Mouse (Mus musculus): Measurements from ENCODE around the gene Fam19a4. TPM values are rescaled to one million over a fixed set of nuclear protein-coding genes. Genes with fewer than 3 reads are reported as not detected.

Gene Fam19a4
- polyA plus RNA-seq, 1 experiment = not detected

DNA sequence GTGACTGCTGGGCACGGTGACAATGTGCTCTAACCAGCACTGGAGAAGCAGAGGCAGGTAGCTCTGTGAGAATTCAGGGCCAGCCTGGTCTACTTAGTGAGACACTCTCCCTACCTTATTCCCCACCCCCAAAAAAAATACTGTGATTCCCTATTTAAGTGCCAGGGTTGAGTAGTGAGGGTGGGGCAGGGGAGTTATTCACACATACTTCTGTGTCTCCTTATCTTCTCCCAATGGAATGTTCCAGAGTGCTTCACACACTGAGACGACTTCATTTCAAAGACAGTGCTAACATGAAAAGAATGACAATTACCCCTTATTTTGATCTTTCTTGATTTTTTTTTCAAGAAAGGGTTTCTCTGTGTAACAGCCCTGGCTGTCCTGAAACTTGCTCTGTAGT, 40.9 kb downstream of the Fam19a4 start:
- H3K36me3 ChIP-seq (ENCODE audit: control insufficient read depth, insufficient read depth) = no peaks in the 10 kb centered on the region
- H3K27me3 ChIP-seq (ENCODE audit: control insufficient read depth, insufficient read depth, insufficient read length) = no peaks in the 10 kb centered on the region
- H3K79me2 ChIP-seq (ENCODE audit: control insufficient read depth, insufficient read depth) = no peaks in the 10 kb centered on the region
- TF ChIP-seq TCF12 (IDR thresholded peaks at IDR 0.05; ENCODE audit: insufficient read depth, poor library complexity, severe bottlenecking) = no peak
- no peak for TF ChIP-seq MAX (IDR thresholded peaks at IDR 0.05; ENCODE audit: low read depth)
- no peak for TF ChIP-seq CEBPB (IDR thresholded peaks at IDR 0.05; ENCODE audit: insufficient read depth, poor library complexity, severe bottlenecking)
- TF ChIP-seq USF1 (IDR thresholded peaks at IDR 0.05; ENCODE audit: low read depth) = no peak
- TF ChIP-seq REST (IDR thresholded peaks at IDR 0.05; ENCODE audit: insufficient read depth, insufficient read length) = no peak
- H3K4me2 ChIP-seq (ENCODE audit: low read depth) = no peak overlapping the region
- no peak overlapping the region for H3K4me3 ChIP-seq
- no peak overlapping the region for H3ac ChIP-seq (ENCODE audit: control insufficient read depth, insufficient read length)

DNA sequence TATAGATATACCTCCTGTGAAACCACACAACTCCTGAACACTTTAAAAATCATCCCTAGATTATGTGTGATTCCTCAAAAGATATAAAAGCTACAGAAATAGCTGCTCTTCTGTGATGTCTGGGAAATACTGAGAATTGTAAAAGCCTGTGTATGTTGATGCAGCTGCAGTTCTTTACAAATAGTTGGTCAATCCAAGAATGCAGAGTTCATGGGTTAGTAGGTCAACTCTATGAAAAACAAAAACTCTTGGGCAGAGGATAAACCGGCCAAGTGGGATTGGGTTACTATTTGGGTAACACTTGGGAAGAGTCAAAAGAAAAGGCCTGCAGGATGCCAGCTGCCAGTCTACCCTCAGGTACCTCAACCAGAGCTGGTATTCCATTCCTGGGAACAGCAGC, 43.5 kb downstream of the Fam19a4 start:
- H3K27me3 ChIP-seq (ENCODE audit: control insufficient read depth, insufficient read depth, insufficient read length) = no peaks in the 10 kb centered on the region
- H3K79me2 ChIP-seq (ENCODE audit: control insufficient read depth, insufficient read depth) = no peaks in the 10 kb centered on the region
- no peaks in the 10 kb centered on the region for H3K36me3 ChIP-seq (ENCODE audit: control insufficient read depth, insufficient read depth)
- TF ChIP-seq TCF3 (IDR thresholded peaks at IDR 0.05; ENCODE audit: insufficient read length, low read depth) (no peak), MAX (IDR thresholded peaks at IDR 0.05; ENCODE audit: low read depth) (no peak), POLR2AphosphoS2 (IDR thresholded peaks at IDR 0.05; ENCODE audit: insufficient read length, low read depth) (no peak), POLR2A (IDR thresholded peaks at IDR 0.05; ENCODE audit: insufficient read length, low read depth) (no peak), SRF (IDR thresholded peaks at IDR 0.05; ENCODE audit: control insufficient read depth, insufficient read length, low read depth) (no peak), MYOG (IDR thresholded peaks at IDR 0.05; ENCODE audit: control insufficient read depth in 1 of 3, insufficient read depth in 1 of 3, insufficient read length in 2 of 3, low read depth in 2 of 3) (no peak), REST (IDR thresholded peaks at IDR 0.05; ENCODE audit: insufficient read depth, insufficient read length) (no peak), E2F4 (IDR thresholded peaks at IDR 0.05; ENCODE audit: insufficient read depth) (no peak), MYOD1 (IDR thresholded peaks at IDR 0.05; ENCODE audit: control insufficient read depth in 1 of 3, insufficient read length in 2 of 3, low read depth in 2 of 3) (no peak), CEBPB (IDR thresholded peaks at IDR 0.05; ENCODE audit: insufficient read depth, poor library complexity, severe bottlenecking) (no peak)
- H3K4me3 ChIP-seq = no peak overlapping the region
- H3K4me2 ChIP-seq (ENCODE audit: low read depth) = no peak overlapping the region
- H3ac ChIP-seq (ENCODE audit: control insufficient read depth, insufficient read length) = no peak overlapping the region

DNA sequence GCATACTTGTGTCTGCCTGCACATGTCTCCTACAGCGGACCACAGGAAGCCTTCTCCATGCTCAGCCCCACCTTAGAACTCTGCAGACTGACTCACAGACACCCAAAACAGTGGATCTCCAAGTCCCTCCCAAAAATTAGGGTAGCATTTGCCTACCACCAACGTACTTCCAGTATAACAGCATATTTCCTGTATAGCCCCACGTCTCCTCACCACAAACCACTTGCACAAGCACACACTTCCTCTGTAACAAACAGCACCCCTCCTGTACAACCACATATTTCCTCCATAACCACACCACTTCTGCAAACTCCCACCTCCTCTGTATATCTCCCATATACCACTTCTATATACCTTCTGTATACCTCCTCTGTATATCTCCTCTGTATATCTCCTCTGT, 44.2 kb downstream of the Fam19a4 start:
- no peak for TF ChIP-seq E2F4 (IDR thresholded peaks at IDR 0.05; ENCODE audit: insufficient read depth)
- no peak for TF ChIP-seq MYOG (IDR thresholded peaks at IDR 0.05; ENCODE audit: control insufficient read depth in 1 of 3, insufficient read depth in 1 of 3, insufficient read length in 2 of 3, low read depth in 2 of 3)
- no peak for TF ChIP-seq TCF3 (IDR thresholded peaks at IDR 0.05; ENCODE audit: insufficient read length, low read depth)
- no peak for TF ChIP-seq CEBPB (IDR thresholded peaks at IDR 0.05; ENCODE audit: insufficient read depth, poor library complexity, severe bottlenecking)
- no peak for TF ChIP-seq MYOD1 (IDR thresholded peaks at IDR 0.05; ENCODE audit: control insufficient read depth in 1 of 3, insufficient read length in 2 of 3, low read depth in 2 of 3)
- no peak for TF ChIP-seq POLR2A (IDR thresholded peaks at IDR 0.05; ENCODE audit: insufficient read length, low read depth)
- no peak for TF ChIP-seq USF1 (IDR thresholded peaks at IDR 0.05; ENCODE audit: low read depth)
- no peak for TF ChIP-seq REST (IDR thresholded peaks at IDR 0.05; ENCODE audit: insufficient read depth, insufficient read length)
- TF ChIP-seq SRF (IDR thresholded peaks at IDR 0.05; ENCODE audit: control insufficient read depth, insufficient read length, low read depth) = no peak
- TF ChIP-seq POLR2AphosphoS2 (IDR thresholded peaks at IDR 0.05; ENCODE audit: insufficient read length, low read depth) = no peak
- TF ChIP-seq MAX (IDR thresholded peaks at IDR 0.05; ENCODE audit: low read depth) = no peak
- H3K4me2 ChIP-seq (ENCODE audit: low read depth) = no peak overlapping the region
- no peak overlapping the region for H3K4me3 ChIP-seq
- no peaks in the 10 kb centered on the region for H3K36me3 ChIP-seq (ENCODE audit: control insufficient read depth, insufficient read depth)
- H3ac ChIP-seq (ENCODE audit: control insufficient read depth, insufficient read length) = no peak overlapping the region
- H3K79me2 ChIP-seq (ENCODE audit: control insufficient read depth, insufficient read depth) = no peaks in the 10 kb centered on the region
- no peaks in the 10 kb centered on the region for H3K27me3 ChIP-seq (ENCODE audit: control insufficient read depth, insufficient read depth, insufficient read length)

DNA sequence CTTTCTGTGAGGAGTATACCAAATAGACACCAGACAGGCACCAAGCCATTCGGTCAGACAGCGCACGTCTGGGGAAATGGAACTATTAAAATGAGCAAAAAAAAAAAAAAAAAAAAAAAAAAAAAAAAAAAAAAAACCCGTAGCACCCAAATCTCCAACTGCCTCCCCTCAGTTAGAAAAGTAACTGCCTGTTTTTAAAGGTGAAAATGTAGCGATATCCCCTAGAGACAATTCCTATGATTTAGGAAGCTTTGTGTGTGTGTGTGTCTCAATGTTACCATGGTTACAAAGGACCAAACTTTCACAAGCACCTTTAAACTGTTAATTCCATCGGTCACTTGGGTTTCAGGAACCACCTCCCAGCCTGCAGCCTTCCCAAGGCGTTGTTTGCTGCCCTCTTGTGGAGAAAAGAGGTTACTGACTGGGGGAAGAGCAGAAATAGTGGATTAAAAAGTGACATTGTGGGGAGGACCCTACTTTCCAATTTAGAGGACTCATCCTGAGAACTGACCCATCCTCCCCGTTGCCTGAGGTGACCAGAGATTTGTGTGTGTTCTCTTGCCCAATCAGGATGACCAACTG, 53.6 kb downstream of the Fam19a4 start:
- no peak overlapping the region for H3K4me3 ChIP-seq
- TF ChIP-seq SRF (IDR thresholded peaks at IDR 0.05; ENCODE audit: control insufficient read depth, insufficient read length, low read depth) (no peak), USF1 (IDR thresholded peaks at IDR 0.05; ENCODE audit: low read depth) (no peak), MYOG (IDR thresholded peaks at IDR 0.05; ENCODE audit: control insufficient read depth in 1 of 3, insufficient read depth in 1 of 3, insufficient read length in 2 of 3, low read depth in 2 of 3) (no peak), TCF3 (IDR thresholded peaks at IDR 0.05; ENCODE audit: insufficient read length, low read depth) (no peak), POLR2A (IDR thresholded peaks at IDR 0.05; ENCODE audit: insufficient read length, low read depth) (no peak), REST (IDR thresholded peaks at IDR 0.05; ENCODE audit: insufficient read depth, insufficient read length) (no peak), CEBPB (IDR thresholded peaks at IDR 0.05; ENCODE audit: insufficient read depth, poor library complexity, severe bottlenecking) (no peak), TCF12 (IDR thresholded peaks at IDR 0.05; ENCODE audit: insufficient read depth, poor library complexity, severe bottlenecking) (no peak), POLR2AphosphoS2 (IDR thresholded peaks at IDR 0.05; ENCODE audit: insufficient read length, low read depth) (no peak), MYOD1 (IDR thresholded peaks at IDR 0.05; ENCODE audit: control insufficient read depth in 1 of 3, insufficient read length in 2 of 3, low read depth in 2 of 3) (no peak), E2F4 (IDR thresholded peaks at IDR 0.05; ENCODE audit: insufficient read depth) (no peak), MAX (IDR thresholded peaks at IDR 0.05; ENCODE audit: low read depth) (no peak)
- no peaks in the 10 kb centered on the region for H3K27me3 ChIP-seq (ENCODE audit: control insufficient read depth, insufficient read depth, insufficient read length)
- no peak overlapping the region for H3ac ChIP-seq (ENCODE audit: control insufficient read depth, insufficient read length)
- no peaks in the 10 kb centered on the region for H3K36me3 ChIP-seq (ENCODE audit: control insufficient read depth, insufficient read depth)
- no peak overlapping the region for H3K4me2 ChIP-seq (ENCODE audit: low read depth)
- no peaks in the 10 kb centered on the region for H3K79me2 ChIP-seq (ENCODE audit: control insufficient read depth, insufficient read depth)

DNA sequence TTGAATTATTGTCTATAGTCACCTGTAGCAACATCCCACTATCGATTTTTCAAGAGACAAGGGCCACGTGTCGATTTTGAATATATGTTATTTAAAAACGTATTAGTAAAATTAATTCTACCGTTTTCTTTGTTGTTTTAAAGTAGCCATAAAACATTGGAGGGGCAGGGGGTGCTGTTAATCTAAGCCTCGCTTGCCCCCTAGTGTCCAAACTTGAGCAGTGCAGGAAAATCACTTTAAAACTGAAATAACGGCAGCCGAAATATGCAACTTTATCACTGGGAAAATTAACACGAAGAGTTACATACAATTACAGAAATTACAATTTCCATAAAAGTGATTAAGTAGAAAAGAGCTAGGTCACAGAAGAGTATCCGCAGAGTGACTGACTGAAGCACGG, 55.2 kb downstream of the Fam19a4 start:
- no peak overlapping the region for H3K4me2 ChIP-seq (ENCODE audit: low read depth)
- H3K36me3 ChIP-seq (ENCODE audit: control insufficient read depth, insufficient read depth) = no peaks in the 10 kb centered on the region
- H3K4me3 ChIP-seq = no peak overlapping the region
- TF ChIP-seq MYOG (IDR thresholded peaks at IDR 0.05; ENCODE audit: control insufficient read depth in 1 of 3, insufficient read depth in 1 of 3, insufficient read length in 2 of 3, low read depth in 2 of 3) = no peak
- TF ChIP-seq POLR2A (IDR thresholded peaks at IDR 0.05; ENCODE audit: insufficient read length, low read depth) = no peak
- no peak for TF ChIP-seq REST (IDR thresholded peaks at IDR 0.05; ENCODE audit: insufficient read depth, insufficient read length)
- TF ChIP-seq MAX (IDR thresholded peaks at IDR 0.05; ENCODE audit: low read depth) = no peak
- TF ChIP-seq POLR2AphosphoS2 (IDR thresholded peaks at IDR 0.05; ENCODE audit: insufficient read length, low read depth) = no peak
- TF ChIP-seq CEBPB (IDR thresholded peaks at IDR 0.05; ENCODE audit: insufficient read depth, poor library complexity, severe bottlenecking) = no peak
- TF ChIP-seq E2F4 (IDR thresholded peaks at IDR 0.05; ENCODE audit: insufficient read depth) = no peak
- no peak for TF ChIP-seq MYOD1 (IDR thresholded peaks at IDR 0.05; ENCODE audit: control insufficient read depth in 1 of 3, insufficient read length in 2 of 3, low read depth in 2 of 3)
- no peak for TF ChIP-seq TCF3 (IDR thresholded peaks at IDR 0.05; ENCODE audit: insufficient read length, low read depth)
- no peak for TF ChIP-seq TCF12 (IDR thresholded peaks at IDR 0.05; ENCODE audit: insufficient read depth, poor library complexity, severe bottlenecking)
- TF ChIP-seq SRF (IDR thresholded peaks at IDR 0.05; ENCODE audit: control insufficient read depth, insufficient read length, low read depth) = no peak
- no peak for TF ChIP-seq USF1 (IDR thresholded peaks at IDR 0.05; ENCODE audit: low read depth)
- no peaks in the 10 kb centered on the region for H3K79me2 ChIP-seq (ENCODE audit: control insufficient read depth, insufficient read depth)
- H3ac ChIP-seq (ENCODE audit: control insufficient read depth, insufficient read length) = no peak overlapping the region
- no peaks in the 10 kb centered on the region for H3K27me3 ChIP-seq (ENCODE audit: control insufficient read depth, insufficient read depth, insufficient read length)

Measured in myocyte (in vitro differentiated cells).